Mouse (Mus musculus): Measurements from ENCODE around the gene Smndc1.

Gene Smndc1

GRCm38 (mm10) chr19:53383336-53383735, 7.0 kb downstream of the Smndc1 start:
- DNase-seq (ENCODE audit: low spot score): no peak

DNA sequence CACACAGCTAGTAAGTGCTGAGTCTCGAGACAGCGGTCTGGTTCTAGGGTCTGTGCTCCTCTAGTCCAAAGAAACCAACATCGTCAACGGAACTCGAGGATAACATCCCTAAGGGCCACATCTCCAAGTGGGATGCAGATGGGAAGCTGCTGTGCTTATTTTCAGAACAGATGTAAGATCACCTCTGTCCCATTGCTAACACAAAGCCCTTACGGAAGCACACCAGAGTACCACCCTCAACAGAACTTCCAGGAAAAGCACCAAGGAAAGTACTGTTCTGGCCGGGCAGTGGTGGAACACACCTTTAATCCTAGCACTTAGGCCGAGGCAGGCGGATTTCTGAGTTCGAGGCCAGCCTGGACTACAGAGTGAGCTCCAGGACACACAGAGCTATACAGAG, 12.0 kb downstream of the Smndc1 start:
- DNase-seq (ENCODE audit: low spot score): no peak

GRCm38 (mm10) chr19:53377652-53378051, 12.7 kb downstream of the Smndc1 start:
- no peak for DNase-seq (ENCODE audit: low spot score)

GRCm38 (mm10) chr19:53375816-53376215, 14.6 kb downstream of the Smndc1 start:
- DNase-seq (ENCODE audit: low spot score): no peak

GRCm38 (mm10) chr19:53375299-53375698, 15.1 kb downstream of the Smndc1 start:
- DNase-seq (ENCODE audit: low spot score): no peak

DNA sequence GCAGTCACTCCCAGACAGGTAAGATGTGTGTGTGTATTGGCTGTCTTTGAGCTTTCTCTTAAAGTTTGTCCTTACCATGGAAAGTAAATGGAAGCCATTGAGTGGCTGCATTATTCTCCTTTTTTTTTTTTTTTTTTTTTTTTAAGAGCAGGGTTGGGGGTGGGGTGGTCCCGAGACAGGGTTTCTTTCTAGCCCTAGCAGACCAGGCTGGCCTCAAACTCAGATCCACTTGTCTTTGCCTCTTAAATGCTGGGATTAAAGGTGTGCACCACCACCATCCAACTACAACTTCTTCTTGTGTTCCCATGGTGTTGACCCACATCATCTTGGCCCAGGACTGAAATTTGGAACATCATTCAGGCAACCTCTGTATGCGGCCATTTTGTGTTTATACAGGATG, 16.8 kb downstream of the Smndc1 start:
- no peak for DNase-seq (ENCODE audit: low spot score)

DNA sequence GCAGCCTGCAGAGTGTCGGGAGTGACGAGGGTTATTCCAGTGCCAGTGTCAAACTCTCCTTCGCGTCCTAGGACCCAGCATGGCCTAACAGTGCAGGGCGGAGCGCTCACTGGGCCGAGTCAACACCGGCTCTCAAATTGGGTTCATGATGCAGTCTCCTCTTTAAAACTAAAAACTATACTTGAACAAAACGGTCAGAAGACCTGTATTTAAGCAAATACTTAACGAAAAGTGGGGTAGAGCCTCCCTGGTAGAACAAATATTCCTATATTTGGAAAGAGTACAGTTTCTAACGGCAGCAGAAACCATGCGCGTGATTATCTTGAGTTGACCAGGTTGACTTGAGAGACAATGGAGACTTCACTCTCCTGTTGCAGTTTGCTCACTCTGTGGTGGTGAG, 18.7 kb downstream of the Smndc1 start, which contains the start of gene Gm10197:
TSS of gene Gm10197 (minus strand) at position 101 of the 400 bp plus-strand sequence.
- DNase-seq (ENCODE audit: low spot score): no peak

DNA sequence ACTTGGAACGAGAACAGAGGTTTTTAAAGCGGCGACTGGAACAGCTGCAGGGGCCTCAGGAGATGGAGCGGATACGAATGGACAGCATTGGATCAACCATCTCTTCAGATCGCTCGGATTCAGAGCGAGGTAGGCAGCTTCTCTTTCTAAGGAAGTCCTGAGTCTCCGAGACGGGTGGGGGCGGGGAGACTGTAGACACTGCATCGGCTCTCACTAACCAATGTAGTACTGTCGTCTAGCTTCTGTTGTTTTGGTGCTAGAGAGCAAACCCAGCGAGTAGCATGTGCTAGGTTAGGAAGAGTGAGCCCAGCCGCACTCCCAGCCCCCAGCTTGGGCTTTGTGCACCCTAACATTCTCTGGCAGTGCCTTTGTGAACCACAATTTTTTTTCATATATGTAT, 20.1 kb downstream of the Smndc1 start:
- no peak for DNase-seq (ENCODE audit: low spot score)

- DNase-seq (ENCODE audit: low spot score): peak; percentile 74
Measured at GRCm38 (mm10) chr19:53369469-53370043, 20.8 kb downstream of the Smndc1 start.

DNA sequence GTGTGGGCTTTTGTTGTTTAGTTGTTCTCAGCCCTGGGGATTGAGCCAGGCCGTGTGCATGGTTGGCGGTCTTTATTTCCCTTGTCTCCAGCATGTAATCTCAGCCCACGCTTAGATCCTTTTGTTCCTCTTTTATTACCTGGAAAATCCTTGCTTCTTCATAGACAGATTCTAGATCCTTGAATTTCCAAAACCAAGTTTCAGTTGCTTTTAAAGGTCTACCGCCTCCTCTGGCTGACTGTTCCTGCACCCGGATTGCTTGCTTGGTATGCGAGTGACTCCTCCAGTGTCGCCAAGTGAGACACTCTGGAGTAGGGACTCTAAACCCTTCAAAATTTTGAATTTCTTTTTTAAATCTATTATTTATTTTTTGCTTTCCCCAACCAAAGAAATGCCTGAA, 23.5 kb downstream of the Smndc1 start:
- DNase-seq (ENCODE audit: low spot score): no peak

DNA sequence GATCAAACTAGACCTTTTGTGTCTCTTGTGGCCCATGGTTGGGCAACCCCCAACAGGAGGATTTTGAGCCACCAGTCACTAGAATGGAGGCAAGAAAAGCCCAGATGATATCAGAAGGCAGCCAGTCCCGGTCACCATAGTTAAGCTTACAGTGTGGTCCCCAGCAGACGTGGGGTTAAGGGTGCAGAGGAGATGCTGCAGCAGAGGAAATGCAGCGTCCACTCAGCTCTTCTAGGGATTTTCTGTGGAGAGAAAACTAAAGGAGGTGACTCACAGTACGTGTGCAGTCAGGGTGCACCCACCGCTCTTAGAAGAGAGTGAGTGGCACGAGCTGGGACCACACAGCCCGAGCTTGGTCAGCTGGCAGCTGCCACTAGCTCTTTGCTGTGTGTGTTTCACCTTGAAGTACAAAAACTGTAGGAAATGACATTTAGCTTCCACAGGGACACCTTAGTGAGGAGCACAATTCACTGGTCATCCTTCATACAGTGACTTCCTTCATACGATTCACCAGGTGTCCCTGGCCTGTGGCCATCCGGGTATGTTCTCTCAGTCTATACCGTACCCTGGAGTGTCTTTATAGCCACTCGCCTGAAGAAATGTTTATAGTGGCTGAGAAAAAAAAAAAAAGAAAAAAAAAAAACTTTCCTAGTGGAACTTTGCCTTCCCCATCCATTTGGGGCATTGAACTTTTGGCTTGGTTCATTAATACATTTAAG, 24.2 kb downstream of the Smndc1 start:
- DNase-seq (ENCODE audit: low spot score): no peak

- peak; percentile 58 for DNase-seq (ENCODE audit: low spot score)
Measured at GRCm38 (mm10) chr19:53364963-53365362, 25.4 kb downstream of the Smndc1 start.

- DNase-seq (ENCODE audit: low spot score): no peak
Measured at GRCm38 (mm10) chr19:53364551-53364950, 25.8 kb downstream of the Smndc1 start.

DNA sequence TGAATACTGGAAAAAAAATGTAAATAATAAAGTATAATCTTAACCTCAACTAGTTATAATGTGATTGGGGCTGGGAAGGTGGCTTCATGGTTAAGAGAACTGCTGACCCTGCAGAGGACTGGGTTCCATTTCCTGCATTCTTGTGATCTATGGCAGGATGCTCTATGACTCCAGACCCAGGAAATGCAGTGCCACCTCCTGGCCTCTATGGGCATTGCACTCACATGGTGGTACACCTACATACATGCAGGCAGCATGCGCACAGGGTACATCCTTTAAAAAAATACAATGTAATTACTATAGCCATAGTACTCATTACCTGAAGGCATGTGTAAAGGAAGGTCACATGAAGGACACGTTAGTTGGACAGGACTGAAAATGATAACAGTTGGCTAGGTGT, 27.4 kb downstream of the Smndc1 start:
- no peak for DNase-seq (ENCODE audit: low spot score)

- DNase-seq (ENCODE audit: low spot score): no peak
Measured at GRCm38 (mm10) chr19:53360265-53360958, 30.0 kb downstream of the Smndc1 start.

GRCm38 (mm10) chr19:53359160-53360033, 31.0 kb downstream of the Smndc1 start:
- peak; percentile 48 for DNase-seq (ENCODE audit: low spot score)

GRCm38 (mm10) chr19:53355065-53355464, 35.3 kb downstream of the Smndc1 start:
- no peak for DNase-seq (ENCODE audit: low spot score)

DNA sequence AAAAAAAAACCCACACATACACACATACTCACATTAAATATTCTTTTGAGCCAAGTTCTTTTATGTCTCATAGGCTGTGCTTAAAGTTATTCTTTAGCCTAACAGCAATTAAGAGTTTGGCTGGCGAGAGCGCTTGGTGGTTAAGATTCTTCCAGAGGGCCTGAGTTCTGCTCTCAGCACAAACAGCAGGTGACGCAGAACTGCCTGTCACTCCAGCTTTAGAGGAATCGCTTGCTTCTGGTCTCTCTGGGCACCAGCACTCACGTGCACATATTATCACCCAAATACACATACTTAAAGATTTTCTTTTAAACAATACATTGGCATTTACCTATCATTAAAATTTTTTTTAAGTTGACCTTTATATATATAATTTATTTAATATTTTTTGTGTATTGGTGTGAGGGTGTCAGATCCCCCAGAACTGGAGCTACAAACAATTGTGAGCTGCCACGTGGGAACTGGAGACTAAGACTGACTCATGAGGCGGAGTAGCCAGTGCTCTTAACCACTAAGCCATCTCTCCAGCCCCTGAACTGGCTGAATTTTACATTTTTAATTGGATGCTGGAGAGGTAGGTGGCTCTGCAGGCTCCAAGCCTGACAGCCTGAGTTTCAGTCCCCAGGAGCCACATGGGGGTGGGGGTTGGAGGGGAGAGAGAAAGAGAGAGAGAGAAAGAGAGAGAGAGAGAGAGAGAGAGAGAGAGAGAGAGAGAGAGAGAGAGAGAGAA, 35.9 kb downstream of the Smndc1 start:
- DNase-seq (ENCODE audit: low spot score): no peak

DNA sequence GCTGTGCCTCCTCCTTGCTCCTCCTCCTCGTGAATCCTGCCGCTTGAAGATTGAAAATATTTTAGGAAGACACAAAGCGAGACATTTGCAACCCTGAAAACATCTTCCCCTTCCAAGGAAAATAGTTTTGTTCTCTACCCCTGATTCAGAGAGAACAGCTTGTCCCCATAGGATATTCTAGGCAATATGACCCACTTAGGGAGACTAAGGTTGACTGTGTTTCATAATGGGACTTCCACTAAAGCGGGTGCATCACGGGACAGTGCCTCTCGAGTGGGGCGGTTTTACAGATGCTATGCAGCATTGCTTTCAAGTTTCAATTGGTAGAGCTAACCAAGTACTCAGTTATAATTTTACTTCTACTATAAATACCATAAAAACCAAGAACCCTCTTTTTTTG, 36.5 kb downstream of the Smndc1 start:
- DNase-seq (ENCODE audit: low spot score): no peak

- no peak for DNase-seq (ENCODE audit: low spot score)
Measured at GRCm38 (mm10) chr19:53345766-53346165, 44.6 kb downstream of the Smndc1 start.

- DNase-seq (ENCODE audit: low spot score): no peak
Measured at GRCm38 (mm10) chr19:53344062-53344461, 46.3 kb downstream of the Smndc1 start.
